Mouse (Mus musculus): ENCODE measurements around the gene Slc12a3. TPM values are rescaled to one million over a fixed set of nuclear protein-coding genes. Genes with fewer than 3 reads are reported as not detected.

The Slc12a3 gene
- total and polyA plus RNA-seq, 3 experiments: not detected

- no peak overlapping the region for H3K4me3 ChIP-seq (ENCODE audit: control insufficient read depth in 1 of 2, insufficient read depth in 1 of 2, low read depth in 2 of 2, low read length in 2 of 2)
- H3K9me3 ChIP-seq (replicated peaks; ENCODE audit: insufficient read depth, low read length): no peaks in the 10 kb centered on the region
- H3K4me1 ChIP-seq (ENCODE audit: control insufficient read depth in 1 of 2, insufficient read depth in 2 of 2, low read length in 2 of 2): peaks cover 6 to 26% of the 10 kb centered on the region in 2 experiments
- no peak for DNase-seq (ENCODE audit: low read depth, low spot score)
- H3K27ac ChIP-seq (ENCODE audit: control insufficient read depth, low read depth, low read length): no peak overlapping the region
- H3K27me3 ChIP-seq (ENCODE audit: control insufficient read depth in 1 of 2, insufficient read depth in 2 of 2, low read length in 2 of 2): no peaks in the 10 kb centered on the region
- no peaks in the 10 kb centered on the region for H3K79me2 ChIP-seq (ENCODE audit: control insufficient read depth, insufficient read depth, low read length, poor library complexity)
- H3K36me3 ChIP-seq (ENCODE audit: control insufficient read depth in 1 of 2, insufficient read depth in 2 of 2, low read length in 2 of 2): peaks cover 0 to 23% of the 10 kb centered on the region in 2 experiments; a peak in 2 of 4 replicates
- no peak overlapping the region for H3K9ac ChIP-seq (ENCODE audit: control insufficient read depth, low read depth, low read length, poor library complexity, severe bottlenecking)
- TF ChIP-seq NRF1 (IDR thresholded peaks at IDR 0.05; ENCODE audit: insufficient read depth, low read depth, low read length, poor library complexity, severe bottlenecking) (no peak), ZKSCAN1 (IDR thresholded peaks at IDR 0.05; ENCODE audit: low read depth, low read length) (no peak), TAL1 (IDR thresholded peaks at IDR 0.05; ENCODE audit: low read length) (no peak), E2F4 (IDR thresholded peaks at IDR 0.05; ENCODE audit: borderline replicate concordance, low read depth, low read length) (no peak), USF1 (IDR thresholded peaks at IDR 0.05; ENCODE audit: low read depth, low read length) (no peak), UBTF (IDR thresholded peaks at IDR 0.05; ENCODE audit: borderline replicate concordance, insufficient read depth, low read depth, low read length) (no peak), TBP (IDR thresholded peaks at IDR 0.05; ENCODE audit: low read depth, low read length) (no peak), BHLHE40 (IDR thresholded peaks at IDR 0.05; ENCODE audit: borderline replicate concordance, low read depth, low read length) (no peak), ELF1 (IDR thresholded peaks at IDR 0.05; ENCODE audit: low read depth, low read length) (no peak), RAD21 (IDR thresholded peaks at IDR 0.05; ENCODE audit: low read depth, low read length) (no peak), CTCF (IDR thresholded peaks at IDR 0.05 in 2 of 3, conservative IDR thresholded peaks at IDR 0.05 in 1 of 3; ENCODE audit: control insufficient read depth in 1 of 3, insufficient read depth in 1 of 3, low read depth in 2 of 3, low read length in 3 of 3, poor library complexity in 1 of 3, severe bottlenecking in 1 of 3) (no peak), POLR2A (IDR thresholded peaks at IDR 0.05; ENCODE audit: control insufficient read depth in 1 of 2, insufficient read depth in 1 of 2, low read depth in 1 of 2, low read length in 2 of 2, poor library complexity in 1 of 2) (no peak), EP300 (IDR thresholded peaks at IDR 0.05; ENCODE audit: low read depth in 1 of 2, low read length in 2 of 2) (no peak), CHD1 (IDR thresholded peaks at IDR 0.05; ENCODE audit: low read depth, low read length) (no peak), ZNF384 (IDR thresholded peaks at IDR 0.05; ENCODE audit: low read depth, low read length) (no peak), ZC3H11A (IDR thresholded peaks at IDR 0.05; ENCODE audit: low read depth, low read length) (no peak), GABPA (IDR thresholded peaks at IDR 0.05; ENCODE audit: low read depth, low read length) (no peak)
Observed at GRCm38 (mm10) chr8:94379686-94380085, 50.7 kb downstream of the Slc12a3 start.

GRCm38 (mm10) chr8:94384166-94384565 lies 55.2 kb downstream of the Slc12a3 start:
- peak overlapping the region; percentile 34 for H3K9ac ChIP-seq (ENCODE audit: control insufficient read depth, low read depth, low read length, poor library complexity, severe bottlenecking)
- H3K4me3 ChIP-seq (ENCODE audit: control insufficient read depth in 1 of 2, insufficient read depth in 1 of 2, low read depth in 2 of 2, low read length in 2 of 2): peak overlapping the region; percentile 9 to 11; a peak in 1 of 4 replicates
- peaks cover 13 to 21% of the 10 kb centered on the region in 2 experiments for H3K4me1 ChIP-seq (ENCODE audit: control insufficient read depth in 1 of 2, insufficient read depth in 2 of 2, low read length in 2 of 2)
- peaks cover 28% of the 10 kb centered on the region for H3K79me2 ChIP-seq (ENCODE audit: control insufficient read depth, insufficient read depth, low read length, poor library complexity)
- H3K27ac ChIP-seq (ENCODE audit: control insufficient read depth, low read depth, low read length): no peak overlapping the region
- no peaks in the 10 kb centered on the region for H3K9me3 ChIP-seq (replicated peaks; ENCODE audit: insufficient read depth, low read length)
- DNase-seq (ENCODE audit: low read depth, low spot score): peak; percentile 40
- H3K36me3 ChIP-seq (ENCODE audit: control insufficient read depth in 1 of 2, insufficient read depth in 2 of 2, low read length in 2 of 2): peaks cover 8 to 25% of the 10 kb centered on the region in 2 experiments
- no peaks in the 10 kb centered on the region for H3K27me3 ChIP-seq (ENCODE audit: control insufficient read depth in 1 of 2, insufficient read depth in 2 of 2, low read length in 2 of 2)
- TF ChIP-seq USF2 (IDR thresholded peaks at IDR 0.05; ENCODE audit: borderline replicate concordance in 1 of 2, insufficient read depth in 1 of 2, low read depth in 1 of 2, low read length in 2 of 2): no peak
- TF ChIP-seq MEF2A (IDR thresholded peaks at IDR 0.05; ENCODE audit: extremely low read depth, insufficient replicate concordance, low read depth, low read length, poor library complexity, severe bottlenecking): no peak
- TF ChIP-seq GATA1 (IDR thresholded peaks at IDR 0.05; ENCODE audit: low read depth, low read length): peak; percentile 80
- TF ChIP-seq CHD2 (IDR thresholded peaks at IDR 0.05; ENCODE audit: low read length): no peak
- TF ChIP-seq ETS1 (IDR thresholded peaks at IDR 0.05; ENCODE audit: low read depth, low read length): peak; percentile 30; the same call in 1 of the 2 replicates
- TF ChIP-seq POLR2AphosphoS5 (IDR thresholded peaks at IDR 0.05; ENCODE audit: borderline replicate concordance, low read depth, low read length): no peak
- no peak; the same call in 1 of the 2 replicates for TF ChIP-seq BHLHE40 (IDR thresholded peaks at IDR 0.05; ENCODE audit: borderline replicate concordance, low read depth, low read length)
- TF ChIP-seq MAFK (IDR thresholded peaks at IDR 0.05; ENCODE audit: borderline replicate concordance, low read depth, low read length): no peak
- no peak for TF ChIP-seq JUND (IDR thresholded peaks at IDR 0.05; ENCODE audit: low read depth, low read length)
- TF ChIP-seq CHD1 (IDR thresholded peaks at IDR 0.05; ENCODE audit: low read depth, low read length): no peak
- TF ChIP-seq RCOR1 (IDR thresholded peaks at IDR 0.05; ENCODE audit: low read depth, low read length): 0 out of 2 replicates have a peak, but pooled peaks have one; percentile 20
- no peak for TF ChIP-seq POLR2A (IDR thresholded peaks at IDR 0.05; ENCODE audit: control insufficient read depth in 1 of 2, insufficient read depth in 1 of 2, low read depth in 1 of 2, low read length in 2 of 2, poor library complexity in 1 of 2)
- peak; percentile 63; the same call in 1 of the 2 replicates for TF ChIP-seq TCF12 (IDR thresholded peaks at IDR 0.05; ENCODE audit: low read depth, low read length)
- TF ChIP-seq SMC3 (IDR thresholded peaks at IDR 0.05; ENCODE audit: low read depth, low read length): no peak
- no peak for TF ChIP-seq RAD21 (IDR thresholded peaks at IDR 0.05; ENCODE audit: low read depth, low read length)
- no peak for TF ChIP-seq HCFC1 (IDR thresholded peaks at IDR 0.05; ENCODE audit: low read depth, low read length)
- TF ChIP-seq USF1 (IDR thresholded peaks at IDR 0.05; ENCODE audit: low read depth, low read length): no peak
- no peak for TF ChIP-seq MYC (IDR thresholded peaks at IDR 0.05; ENCODE audit: low read depth, low read length)
